Mouse (Mus musculus): Measurements from ENCODE around the gene Dmbx1. TPM values are rescaled to one million over a fixed set of nuclear protein-coding genes. Genes with fewer than 3 reads are reported as not detected.
A peak's percentile ranks its signal among the peaks of the same experiment; 100 is the strongest.

Gene Dmbx1
- polyA plus RNA-seq (2014; fragmentation: Nextera tagmentation; extraction: Ambion mirVana) = 0.14 and 0.27 TPM in 2 replicates

DNA sequence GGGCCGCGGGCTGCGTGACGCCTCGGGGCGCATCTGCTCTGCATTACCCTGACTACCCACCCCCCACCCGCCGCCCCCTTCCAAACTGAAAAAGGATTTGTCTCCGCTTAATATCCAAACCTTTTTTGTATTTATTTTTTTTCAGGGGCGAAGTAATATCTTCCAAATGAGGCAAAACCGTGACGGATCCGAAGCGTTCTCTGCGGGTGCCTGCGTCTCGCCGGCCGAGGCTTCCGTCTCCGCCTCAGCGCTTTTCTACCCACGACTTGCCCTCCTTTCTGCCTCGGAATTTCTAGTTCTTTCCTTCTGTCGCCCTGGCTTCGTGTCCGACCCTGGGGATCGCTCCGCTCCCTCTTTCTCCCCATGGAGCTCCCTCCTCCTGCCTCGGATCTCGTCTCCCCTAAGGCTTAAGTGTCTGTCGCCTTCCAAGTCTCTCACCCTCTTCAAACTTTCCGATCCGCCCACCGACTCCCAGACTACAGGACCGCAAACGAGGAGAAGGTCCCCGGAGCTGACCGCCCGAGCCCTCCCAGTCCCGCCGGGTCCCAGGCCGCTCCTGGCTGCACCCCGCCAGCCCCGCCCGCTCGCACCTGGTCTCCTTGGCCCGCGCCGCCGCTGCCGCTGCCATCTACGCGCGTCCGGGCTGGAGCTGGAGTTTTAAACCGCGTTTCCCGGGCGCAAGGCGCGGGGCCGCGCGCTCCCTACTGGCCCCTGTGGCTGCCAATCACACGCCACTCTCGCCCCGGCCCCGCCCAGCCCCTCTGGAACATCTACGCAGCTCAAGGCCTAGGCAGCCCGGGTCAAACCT, at the start of gene Dmbx1:
Dmbx1 (minus strand) TSS at position 632 of the 808 bp plus-strand sequence.
- Histone ChIP-seq H3K4me2 (ENCODE audit: low read depth, severe bottlenecking) (peak within 1 kb of the TSS; percentile 64), H3K4me3 (ENCODE audit: low read depth, low read length) (peak within 1 kb of the TSS; percentile 32), H3K36me3 (ENCODE audit: control insufficient read depth, insufficient read depth, low read length) (no peaks in the 10 kb centered on the region), H3K27me3 (ENCODE audit: control insufficient read depth, insufficient read depth, low read length) (peaks cover 97% of the 10 kb centered on the region), H3K9me3 (ENCODE audit: control insufficient read depth, low read length) (no peaks in the 10 kb centered on the region), H3K4me1 (ENCODE audit: control insufficient read depth, insufficient read depth, low read length) (peaks cover 7% of the 10 kb centered on the region; the same call in 1 of the 2 replicates), H3K9ac (ENCODE audit: low read length) (no peak within 1 kb of the TSS), H3K27ac (replicated peaks; ENCODE audit: low read depth, low read length) (no peak within 1 kb of the TSS)
- peak; percentile 78 for DNase-seq (ENCODE audit: low spot score)
- WGBS = under 1% methylated on average over 71 of the region's 71 CpGs
- ATAC-seq (ENCODE audit: insufficient number of reproducible peaks, low FRiP score, low TSS enrichment, low read depth) = peak; percentile 55; the same call in 1 of the 2 replicates

DNA sequence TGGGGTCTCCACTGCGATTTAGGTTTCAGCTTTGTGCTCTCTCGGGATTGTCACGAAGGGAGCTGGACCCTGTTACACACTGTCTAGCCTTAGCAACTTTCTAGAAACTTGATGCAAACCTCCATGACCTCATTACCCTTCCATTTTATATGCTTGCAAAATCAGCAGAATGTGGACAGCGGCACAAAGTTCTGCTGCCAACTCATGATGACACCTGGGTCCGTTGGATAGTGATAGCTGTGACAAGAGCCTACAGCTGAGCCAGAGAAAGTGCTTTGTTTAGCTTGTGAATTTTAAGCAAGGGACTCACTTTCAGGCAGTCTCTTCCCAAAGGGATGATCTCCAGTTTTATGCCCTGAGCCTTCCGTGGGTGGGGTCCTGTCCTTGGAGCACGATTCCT, 49.7 kb upstream of the Dmbx1 start:
- WGBS = 76% methylated on average over 7 of the region's 7 CpGs
- H3K27me3 ChIP-seq (ENCODE audit: control insufficient read depth, insufficient read depth, low read length) = no peaks in the 10 kb centered on the region

GRCm38 (mm10) chr4:115987858-115988530, 48.3 kb upstream of the Dmbx1 start:
- no peaks in the 10 kb centered on the region; the same call in 1 of the 2 replicates for H3K9me3 ChIP-seq (ENCODE audit: control insufficient read depth, low read length)
- H3K4me2 ChIP-seq (ENCODE audit: low read depth, severe bottlenecking) = no peak overlapping the region
- no peaks in the 10 kb centered on the region for H3K27me3 ChIP-seq (ENCODE audit: control insufficient read depth, insufficient read depth, low read length)
- H3K4me1 ChIP-seq (ENCODE audit: control insufficient read depth, insufficient read depth, low read length) = no peaks in the 10 kb centered on the region
- ATAC-seq (ENCODE audit: insufficient number of reproducible peaks, low FRiP score, low TSS enrichment, low read depth) (no peak), DNase-seq (ENCODE audit: low spot score) (no peak)
- WGBS = 81% methylated on average over 5 of the region's 5 CpGs
- H3K4me3 ChIP-seq (ENCODE audit: low read depth, low read length) = no peak overlapping the region
- no peak overlapping the region for H3K9ac ChIP-seq (ENCODE audit: low read length)
- H3K27ac ChIP-seq (replicated peaks; ENCODE audit: low read depth, low read length) = no peak overlapping the region
- H3K36me3 ChIP-seq (ENCODE audit: control insufficient read depth, insufficient read depth, low read length) = no peaks in the 10 kb centered on the region

More for the DNA sequence above, 49.7 kb upstream of the Dmbx1 start:
- no peak overlapping the region for H3K9ac ChIP-seq (ENCODE audit: low read length)
- no peaks in the 10 kb centered on the region for H3K36me3 ChIP-seq (ENCODE audit: control insufficient read depth, insufficient read depth, low read length)
- no peaks in the 10 kb centered on the region; the same call in 1 of the 2 replicates for H3K9me3 ChIP-seq (ENCODE audit: control insufficient read depth, low read length)
- no peak overlapping the region for H3K27ac ChIP-seq (replicated peaks; ENCODE audit: low read depth, low read length)
- no peak overlapping the region for H3K4me3 ChIP-seq (ENCODE audit: low read depth, low read length)
- H3K4me1 ChIP-seq (ENCODE audit: control insufficient read depth, insufficient read depth, low read length) = no peaks in the 10 kb centered on the region
- no peak for ATAC-seq (ENCODE audit: insufficient number of reproducible peaks, low FRiP score, low TSS enrichment, low read depth)
- no peak overlapping the region for H3K4me2 ChIP-seq (ENCODE audit: low read depth, severe bottlenecking)
- DNase-seq (ENCODE audit: low spot score) = no peak

GRCm38 (mm10) chr4:115987436-115987835, 47.7 kb upstream of the Dmbx1 start:
- H3K36me3 ChIP-seq (ENCODE audit: control insufficient read depth, insufficient read depth, low read length) = no peaks in the 10 kb centered on the region
- H3K9ac ChIP-seq (ENCODE audit: low read length) = no peak overlapping the region
- H3K9me3 ChIP-seq (ENCODE audit: control insufficient read depth, low read length) = no peaks in the 10 kb centered on the region; the same call in 1 of the 2 replicates
- no peak overlapping the region for H3K27ac ChIP-seq (replicated peaks; ENCODE audit: low read depth, low read length)
- no peaks in the 10 kb centered on the region for H3K4me1 ChIP-seq (ENCODE audit: control insufficient read depth, insufficient read depth, low read length)
- no peak for DNase-seq (ENCODE audit: low spot score)
- ATAC-seq (ENCODE audit: insufficient number of reproducible peaks, low FRiP score, low TSS enrichment, low read depth) = no peak
- H3K4me2 ChIP-seq (ENCODE audit: low read depth, severe bottlenecking) = no peak overlapping the region
- no peak overlapping the region for H3K4me3 ChIP-seq (ENCODE audit: low read depth, low read length)
- WGBS = 83% methylated on average over 1 of the region's 1 CpGs
- no peaks in the 10 kb centered on the region for H3K27me3 ChIP-seq (ENCODE audit: control insufficient read depth, insufficient read depth, low read length)

DNA sequence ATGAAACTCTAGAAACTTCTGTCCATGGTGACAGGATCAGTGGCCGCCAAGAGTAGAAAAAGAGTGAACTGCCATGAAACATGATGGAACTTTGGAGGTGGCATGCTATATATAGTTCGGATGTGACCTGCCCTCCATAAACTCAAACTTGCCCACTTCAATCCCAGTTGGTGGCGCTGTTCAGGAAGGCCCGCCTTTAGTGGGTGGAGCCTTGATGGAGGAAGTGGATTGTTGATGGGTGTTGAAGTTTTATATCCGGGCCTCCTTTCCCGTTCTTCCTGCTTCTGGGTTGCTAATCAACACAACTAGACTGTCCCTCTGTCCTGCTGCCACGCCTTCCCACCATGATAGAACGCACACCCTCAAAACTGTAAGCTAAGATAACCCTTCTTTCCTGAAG, 45.2 kb upstream of the Dmbx1 start:
- Histone ChIP-seq H3K4me2 (ENCODE audit: low read depth, severe bottlenecking) (no peak overlapping the region), H3K4me3 (ENCODE audit: low read depth, low read length) (no peak overlapping the region), H3K9me3 (ENCODE audit: control insufficient read depth, low read length) (no peaks in the 10 kb centered on the region), H3K27me3 (ENCODE audit: control insufficient read depth, insufficient read depth, low read length) (peaks cover 10% of the 10 kb centered on the region), H3K4me1 (ENCODE audit: control insufficient read depth, insufficient read depth, low read length) (0 out of 2 replicates have a peak, but pooled peaks cover 4% of the 10 kb centered on the region), H3K9ac (ENCODE audit: low read length) (no peak overlapping the region), H3K27ac (replicated peaks; ENCODE audit: low read depth, low read length) (no peak overlapping the region), H3K36me3 (ENCODE audit: control insufficient read depth, insufficient read depth, low read length) (no peaks in the 10 kb centered on the region)
- WGBS = 35% methylated on average over 8 of the region's 8 CpGs
- ATAC-seq (ENCODE audit: insufficient number of reproducible peaks, low FRiP score, low TSS enrichment, low read depth) (no peak), DNase-seq (ENCODE audit: low spot score) (no peak)

DNA sequence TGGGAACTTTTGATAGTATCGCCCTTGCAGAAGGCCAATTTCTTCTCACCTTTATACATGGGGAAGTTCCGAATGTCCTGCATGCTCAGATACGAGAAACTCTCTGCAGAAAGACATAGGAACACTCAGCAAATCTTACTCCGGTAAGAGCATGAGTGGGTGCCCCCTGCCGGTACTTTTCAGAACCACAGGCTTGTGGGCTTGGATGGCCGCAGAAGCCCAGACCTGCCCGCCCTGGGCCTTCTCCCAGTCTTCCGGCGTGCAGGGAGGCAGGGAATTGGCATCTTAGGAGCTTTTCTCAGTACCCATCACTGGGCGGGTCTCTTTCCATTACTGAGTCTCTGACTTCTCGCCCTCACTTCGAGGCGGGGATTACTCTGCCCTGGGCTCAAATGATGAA, 44.4 kb upstream of the Dmbx1 start:
- ATAC-seq (ENCODE audit: insufficient number of reproducible peaks, low FRiP score, low TSS enrichment, low read depth) = no peak
- no peak overlapping the region for H3K4me2 ChIP-seq (ENCODE audit: low read depth, severe bottlenecking)

DNA sequence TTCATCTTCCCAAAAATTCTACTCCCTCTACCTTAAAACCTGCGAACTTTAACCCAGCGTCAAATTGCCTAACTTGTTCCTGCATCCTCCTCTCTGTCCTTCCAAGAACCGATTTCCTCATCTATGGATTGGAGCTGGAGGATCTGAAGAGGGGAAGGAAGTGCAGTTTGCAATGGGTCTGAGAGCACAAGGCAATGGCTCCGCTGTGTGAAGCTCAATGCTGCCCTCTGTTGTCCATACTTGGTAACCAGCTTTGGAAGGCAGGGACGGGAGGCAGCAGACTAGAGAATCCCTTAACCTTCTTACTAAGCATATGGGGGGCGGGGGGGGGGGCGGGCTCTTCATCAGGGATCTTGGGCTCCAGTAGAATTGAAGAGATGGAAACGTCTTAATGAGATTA, 41.0 kb upstream of the Dmbx1 start:
- Histone ChIP-seq H3K27ac (replicated peaks; ENCODE audit: low read depth, low read length) (no peak overlapping the region), H3K4me3 (ENCODE audit: low read depth, low read length) (no peak overlapping the region), H3K9ac (ENCODE audit: low read length) (no peak overlapping the region), H3K9me3 (ENCODE audit: control insufficient read depth, low read length) (no peaks in the 10 kb centered on the region), H3K4me2 (ENCODE audit: low read depth, severe bottlenecking) (no peak overlapping the region), H3K36me3 (ENCODE audit: control insufficient read depth, insufficient read depth, low read length) (no peaks in the 10 kb centered on the region), H3K27me3 (ENCODE audit: control insufficient read depth, insufficient read depth, low read length) (peaks cover 53% of the 10 kb centered on the region), H3K4me1 (ENCODE audit: control insufficient read depth, insufficient read depth, low read length) (peaks cover 9% of the 10 kb centered on the region; the same call in 1 of the 2 replicates)
- no peak for ATAC-seq (ENCODE audit: insufficient number of reproducible peaks, low FRiP score, low TSS enrichment, low read depth)
- peak; percentile 87 for DNase-seq (ENCODE audit: low spot score)
- WGBS = under 1% methylated on average over 8 of the region's 8 CpGs

More for the DNA sequence above, 44.4 kb upstream of the Dmbx1 start:
- DNase-seq (ENCODE audit: low spot score) = peak; percentile 96
- Histone ChIP-seq H3K27me3 (ENCODE audit: control insufficient read depth, insufficient read depth, low read length) (peaks cover 19% of the 10 kb centered on the region), H3K4me1 (ENCODE audit: control insufficient read depth, insufficient read depth, low read length) (0 out of 2 replicates have a peak, but pooled peaks cover 5% of the 10 kb centered on the region), H3K9me3 (ENCODE audit: control insufficient read depth, low read length) (no peaks in the 10 kb centered on the region), H3K27ac (replicated peaks; ENCODE audit: low read depth, low read length) (no peak overlapping the region), H3K4me3 (ENCODE audit: low read depth, low read length) (no peak overlapping the region), H3K36me3 (ENCODE audit: control insufficient read depth, insufficient read depth, low read length) (no peaks in the 10 kb centered on the region), H3K9ac (ENCODE audit: low read length) (no peak overlapping the region)
- 3% methylated on average over 13 of the region's 13 CpGs for WGBS

- no peaks in the 10 kb centered on the region for H3K36me3 ChIP-seq (ENCODE audit: control insufficient read depth, insufficient read depth, low read length)
- 0 out of 2 replicates have a peak overlapping the region, but pooled peaks have one; percentile 23 for H3K9ac ChIP-seq (ENCODE audit: low read length)
- peaks cover 61% of the 10 kb centered on the region for H3K27me3 ChIP-seq (ENCODE audit: control insufficient read depth, insufficient read depth, low read length)
- 0% methylated on average over 35 of the region's 39 CpGs for WGBS
- no peaks in the 10 kb centered on the region for H3K9me3 ChIP-seq (ENCODE audit: control insufficient read depth, low read length)
- H3K27ac ChIP-seq (replicated peaks; ENCODE audit: low read depth, low read length) = no peak overlapping the region
- DNase-seq (ENCODE audit: low spot score) = peak; percentile 47
- peak overlapping the region; percentile 18 for H3K4me3 ChIP-seq (ENCODE audit: low read depth, low read length)
- peaks cover 11% of the 10 kb centered on the region; the same call in 1 of the 2 replicates for H3K4me1 ChIP-seq (ENCODE audit: control insufficient read depth, insufficient read depth, low read length)
- no peak for ATAC-seq (ENCODE audit: insufficient number of reproducible peaks, low FRiP score, low TSS enrichment, low read depth)
- H3K4me2 ChIP-seq (ENCODE audit: low read depth, severe bottlenecking) = peak overlapping the region; percentile 56
These were observed 39.7 kb upstream of the Dmbx1 start for GRCm38 (mm10) chr4:115979437-115979836.
